Mouse (Mus musculus): Measurements from ENCODE around the gene Hectd1. TPM values are rescaled to one million over a fixed set of nuclear protein-coding genes. Genes with fewer than 3 reads are reported as not detected.

Hectd1 gene
- polyA plus RNA-seq, 1 experiment from 2014 or later, result 36.7 TPM

- WGBS, result 76% methylated on average over 13 of the region's 13 CpGs
- H3K4me1 ChIP-seq (ENCODE audit: control insufficient read depth, insufficient read depth, low read length), result no peaks in the 10 kb centered on the region
- H3K4me2 ChIP-seq (ENCODE audit: low read depth, low read length), result no peak overlapping the region
- H3K9ac ChIP-seq (ENCODE audit: low read length), result no peak overlapping the region
- H3K27me3 ChIP-seq (ENCODE audit: control insufficient read depth, insufficient read depth, low read length), result no peaks in the 10 kb centered on the region
- H3K27ac ChIP-seq (ENCODE audit: low read length), result no peak overlapping the region
- H3K9me3 ChIP-seq (replicated peaks; ENCODE audit: control insufficient read depth, low read length), result no peaks in the 10 kb centered on the region
- no peak overlapping the region for H3K4me3 ChIP-seq (replicated peaks; ENCODE audit: low read length)
- ATAC-seq (ENCODE audit: insufficient read depth, low FRiP score), result no peak
- H3K36me3 ChIP-seq (ENCODE audit: control insufficient read depth, insufficient read depth, low read length), result no peaks in the 10 kb centered on the region
These were observed 29.0 kb upstream of the Hectd1 start for GRCm38 (mm10) chr12:51858134-51859028.

GRCm38 (mm10) chr12:51856768-51857295, 27.5 kb upstream of the Hectd1 start:
- Histone ChIP-seq H3K9me3 (replicated peaks; ENCODE audit: control insufficient read depth, low read length) (no peaks in the 10 kb centered on the region), H3K9ac (ENCODE audit: low read length) (no peak overlapping the region), H3K36me3 (ENCODE audit: control insufficient read depth, insufficient read depth, low read length) (no peaks in the 10 kb centered on the region), H3K4me1 (ENCODE audit: control insufficient read depth, insufficient read depth, low read length) (no peaks in the 10 kb centered on the region), H3K27me3 (ENCODE audit: control insufficient read depth, insufficient read depth, low read length) (no peaks in the 10 kb centered on the region), H3K27ac (ENCODE audit: low read length) (no peak overlapping the region), H3K4me2 (ENCODE audit: low read depth, low read length) (no peak overlapping the region), H3K4me3 (replicated peaks; ENCODE audit: low read length) (no peak overlapping the region)
- 73% methylated on average over 8 of the region's 8 CpGs for WGBS
- no peak for ATAC-seq (ENCODE audit: insufficient read depth, low FRiP score)

- Histone ChIP-seq H3K4me2 (ENCODE audit: low read depth, low read length) (no peak overlapping the region), H3K36me3 (ENCODE audit: control insufficient read depth, insufficient read depth, low read length) (no peaks in the 10 kb centered on the region), H3K4me3 (replicated peaks; ENCODE audit: low read length) (no peak overlapping the region), H3K9me3 (replicated peaks; ENCODE audit: control insufficient read depth, low read length) (no peaks in the 10 kb centered on the region), H3K27ac (ENCODE audit: low read length) (no peak overlapping the region), H3K9ac (ENCODE audit: low read length) (no peak overlapping the region), H3K27me3 (ENCODE audit: control insufficient read depth, insufficient read depth, low read length) (no peaks in the 10 kb centered on the region), H3K4me1 (ENCODE audit: control insufficient read depth, insufficient read depth, low read length) (no peaks in the 10 kb centered on the region)
- no peak for ATAC-seq (ENCODE audit: insufficient read depth, low FRiP score)
- WGBS, result 80% methylated on average over 2 of the region's 2 CpGs
These were observed 26.5 kb upstream of the Hectd1 start for GRCm38 (mm10) chr12:51855872-51856271.

- 70% methylated on average over 7 of the region's 7 CpGs for WGBS
- Histone ChIP-seq H3K4me2 (ENCODE audit: low read depth, low read length) (no peak overlapping the region), H3K4me1 (ENCODE audit: control insufficient read depth, insufficient read depth, low read length) (no peaks in the 10 kb centered on the region), H3K4me3 (replicated peaks; ENCODE audit: low read length) (no peak overlapping the region), H3K36me3 (ENCODE audit: control insufficient read depth, insufficient read depth, low read length) (no peaks in the 10 kb centered on the region), H3K27ac (ENCODE audit: low read length) (no peak overlapping the region), H3K9me3 (replicated peaks; ENCODE audit: control insufficient read depth, low read length) (no peaks in the 10 kb centered on the region), H3K27me3 (ENCODE audit: control insufficient read depth, insufficient read depth, low read length) (no peaks in the 10 kb centered on the region), H3K9ac (ENCODE audit: low read length) (no peak overlapping the region)
- ATAC-seq (ENCODE audit: insufficient read depth, low FRiP score), result no peak
These were observed 26.1 kb upstream of the Hectd1 start for GRCm38 (mm10) chr12:51855453-51855852.

- Histone ChIP-seq H3K27ac (ENCODE audit: low read length) (no peak overlapping the region), H3K27me3 (ENCODE audit: control insufficient read depth, insufficient read depth, low read length) (no peaks in the 10 kb centered on the region), H3K9me3 (replicated peaks; ENCODE audit: control insufficient read depth, low read length) (no peaks in the 10 kb centered on the region), H3K4me1 (ENCODE audit: control insufficient read depth, insufficient read depth, low read length) (no peaks in the 10 kb centered on the region), H3K36me3 (ENCODE audit: control insufficient read depth, insufficient read depth, low read length) (no peaks in the 10 kb centered on the region), H3K4me3 (replicated peaks; ENCODE audit: low read length) (no peak overlapping the region), H3K4me2 (ENCODE audit: low read depth, low read length) (no peak overlapping the region), H3K9ac (ENCODE audit: low read length) (no peak overlapping the region)
- ATAC-seq (ENCODE audit: insufficient read depth, low FRiP score), result no peak
- WGBS, result 78% methylated on average over 4 of the region's 4 CpGs
These were observed 22.3 kb upstream of the Hectd1 start for GRCm38 (mm10) chr12:51851617-51852016.

GRCm38 (mm10) chr12:51851155-51851554, 21.8 kb upstream of the Hectd1 start:
- ATAC-seq (ENCODE audit: insufficient read depth, low FRiP score), result no peak
- no peaks in the 10 kb centered on the region for H3K36me3 ChIP-seq (ENCODE audit: control insufficient read depth, insufficient read depth, low read length)
- H3K4me3 ChIP-seq (replicated peaks; ENCODE audit: low read length), result no peak overlapping the region
- H3K27me3 ChIP-seq (ENCODE audit: control insufficient read depth, insufficient read depth, low read length), result no peaks in the 10 kb centered on the region
- H3K9me3 ChIP-seq (replicated peaks; ENCODE audit: control insufficient read depth, low read length), result no peaks in the 10 kb centered on the region
- H3K9ac ChIP-seq (ENCODE audit: low read length), result no peak overlapping the region
- no peak overlapping the region for H3K27ac ChIP-seq (ENCODE audit: low read length)
- H3K4me2 ChIP-seq (ENCODE audit: low read depth, low read length), result no peak overlapping the region
- peaks cover under 1% of the 10 kb centered on the region; the same call in 1 of the 2 replicates for H3K4me1 ChIP-seq (ENCODE audit: control insufficient read depth, insufficient read depth, low read length)
- 86% methylated on average over 3 of the region's 3 CpGs for WGBS

- H3K27me3 ChIP-seq (ENCODE audit: control insufficient read depth, insufficient read depth, low read length), result no peaks in the 10 kb centered on the region
- 75% methylated on average over 4 of the region's 4 CpGs for WGBS
- H3K4me3 ChIP-seq (replicated peaks; ENCODE audit: low read length), result no peak overlapping the region
- ATAC-seq (ENCODE audit: insufficient read depth, low FRiP score), result no peak
- no peaks in the 10 kb centered on the region for H3K9me3 ChIP-seq (replicated peaks; ENCODE audit: control insufficient read depth, low read length)
- no peak overlapping the region for H3K27ac ChIP-seq (ENCODE audit: low read length)
- H3K4me2 ChIP-seq (ENCODE audit: low read depth, low read length), result no peak overlapping the region
- H3K36me3 ChIP-seq (ENCODE audit: control insufficient read depth, insufficient read depth, low read length), result no peaks in the 10 kb centered on the region
- no peak overlapping the region for H3K9ac ChIP-seq (ENCODE audit: low read length)
- peaks cover 3% of the 10 kb centered on the region; the same call in 1 of the 2 replicates for H3K4me1 ChIP-seq (ENCODE audit: control insufficient read depth, insufficient read depth, low read length)
These were observed 21.0 kb upstream of the Hectd1 start for GRCm38 (mm10) chr12:51850339-51850738.

- Histone ChIP-seq H3K4me2 (ENCODE audit: low read depth, low read length) (no peak overlapping the region), H3K9ac (ENCODE audit: low read length) (no peak overlapping the region), H3K4me1 (ENCODE audit: control insufficient read depth, insufficient read depth, low read length) (peaks cover 3% of the 10 kb centered on the region; the same call in 1 of the 2 replicates), H3K27me3 (ENCODE audit: control insufficient read depth, insufficient read depth, low read length) (no peaks in the 10 kb centered on the region), H3K9me3 (replicated peaks; ENCODE audit: control insufficient read depth, low read length) (no peaks in the 10 kb centered on the region), H3K4me3 (replicated peaks; ENCODE audit: low read length) (no peak overlapping the region), H3K27ac (ENCODE audit: low read length) (no peak overlapping the region), H3K36me3 (ENCODE audit: control insufficient read depth, insufficient read depth, low read length) (no peaks in the 10 kb centered on the region)
- no peak for ATAC-seq (ENCODE audit: insufficient read depth, low FRiP score)
- WGBS, result 66% methylated on average over 2 of the region's 2 CpGs
These were observed 20.6 kb upstream of the Hectd1 start for GRCm38 (mm10) chr12:51849902-51850301.

DNA sequence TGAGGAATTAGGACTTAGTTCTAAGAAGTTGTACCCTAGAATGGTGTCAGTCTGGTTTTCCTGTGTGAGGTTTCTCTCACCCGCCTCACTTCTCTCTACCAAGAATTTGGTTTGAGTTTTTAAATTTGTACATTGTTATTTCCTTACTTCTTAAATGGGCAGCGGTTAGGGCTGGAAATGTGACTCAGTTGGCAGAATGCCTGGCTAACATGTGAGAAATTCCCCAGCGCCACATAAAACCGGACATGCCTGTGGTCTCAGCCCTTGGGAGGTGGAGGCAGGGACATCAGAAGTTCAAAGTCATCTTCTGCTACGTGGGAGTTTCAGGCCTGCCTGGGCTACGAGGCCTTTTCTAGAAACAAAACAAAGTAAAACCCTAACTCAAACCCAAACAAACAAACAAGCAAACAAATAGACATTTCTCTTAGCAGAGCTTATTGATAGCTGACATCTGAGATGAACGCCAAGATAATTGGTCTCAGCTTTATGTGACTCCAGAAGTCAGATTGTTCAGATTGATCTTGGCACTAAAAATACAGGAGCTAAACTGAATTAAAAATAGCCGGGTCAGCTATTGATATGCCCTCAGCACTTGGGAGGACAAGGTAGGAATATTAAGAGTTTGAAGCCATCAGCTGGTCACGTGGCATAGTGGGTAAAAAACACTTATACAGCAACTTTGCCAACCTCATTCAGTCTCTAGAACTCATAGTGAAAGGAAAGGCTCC, 18.8 kb upstream of the Hectd1 start:
- Histone ChIP-seq H3K27me3 (ENCODE audit: control insufficient read depth, insufficient read depth, low read length) (no peaks in the 10 kb centered on the region), H3K4me1 (ENCODE audit: control insufficient read depth, insufficient read depth, low read length) (peaks cover 18% of the 10 kb centered on the region), H3K36me3 (ENCODE audit: control insufficient read depth, insufficient read depth, low read length) (no peaks in the 10 kb centered on the region), H3K27ac (ENCODE audit: low read length) (no peak overlapping the region), H3K9me3 (replicated peaks; ENCODE audit: control insufficient read depth, low read length) (no peaks in the 10 kb centered on the region), H3K4me2 (ENCODE audit: low read depth, low read length) (no peak overlapping the region), H3K9ac (ENCODE audit: low read length) (no peak overlapping the region), H3K4me3 (replicated peaks; ENCODE audit: low read length) (no peak overlapping the region)
- ATAC-seq (ENCODE audit: insufficient read depth, low FRiP score), result no peak
- 78% methylated on average over 9 of the region's 9 CpGs for WGBS

Data from stomach, embryonic 16.5 days (tissue).